Mouse (Mus musculus): ENCODE measurements around the gene Zfyve28. TPM values are rescaled to one million over a fixed set of nuclear protein-coding genes. Genes with fewer than 3 reads are reported as not detected.
A peak's percentile ranks its signal among the peaks of the same experiment; 100 is the strongest.

Gene Zfyve28
- total and polyA plus RNA-seq, 2 experiments from 2014 or later = 3.0 to 10.1 TPM

DNA sequence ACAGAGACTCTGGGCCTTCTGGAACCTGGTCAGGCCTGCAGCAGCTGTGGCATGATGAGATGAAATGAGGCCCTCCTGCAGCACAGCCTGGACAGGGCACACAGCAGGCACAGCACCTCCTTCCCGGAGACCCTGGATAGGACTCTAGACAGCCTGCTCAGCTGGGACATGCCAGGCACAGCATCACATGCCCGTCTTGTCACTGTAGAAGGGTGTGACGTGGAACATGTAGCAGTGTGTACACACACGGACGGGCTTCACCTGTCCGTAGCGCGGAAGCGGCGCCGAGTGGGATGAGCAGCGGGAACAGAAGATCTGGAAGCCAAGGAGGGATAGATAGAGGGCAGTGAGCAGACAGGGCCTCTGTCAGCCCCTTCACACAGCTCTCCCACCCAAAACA lies 92.5 kb downstream of the Zfyve28 start:
- no peak for ATAC-seq
- WGBS = 95% methylated on average over 12 of the region's 12 CpGs
- H3K9ac ChIP-seq (replicated peaks; ENCODE audit: low read length) = no peak overlapping the region
- no peaks in the 10 kb centered on the region for H3K4me1 ChIP-seq (ENCODE audit: insufficient read depth, low read length)
- no peaks in the 10 kb centered on the region for H3K36me3 ChIP-seq (ENCODE audit: insufficient read depth, low read length)
- H3K27ac ChIP-seq = no peak overlapping the region
- no peak for DNase-seq (ENCODE audit: low spot score)
- H3K4me3 ChIP-seq (ENCODE audit: low read length) = no peak overlapping the region
- no peaks in the 10 kb centered on the region for H3K9me3 ChIP-seq (ENCODE audit: low read length)
- no peaks in the 10 kb centered on the region for H3K27me3 ChIP-seq (ENCODE audit: insufficient read depth, low read length)
- no peak overlapping the region for H3K4me2 ChIP-seq (ENCODE audit: low read depth, low read length)
- TF ChIP-seq CTCF (IDR thresholded peaks at IDR 0.05; ENCODE audit: low read depth) = no peak

DNA sequence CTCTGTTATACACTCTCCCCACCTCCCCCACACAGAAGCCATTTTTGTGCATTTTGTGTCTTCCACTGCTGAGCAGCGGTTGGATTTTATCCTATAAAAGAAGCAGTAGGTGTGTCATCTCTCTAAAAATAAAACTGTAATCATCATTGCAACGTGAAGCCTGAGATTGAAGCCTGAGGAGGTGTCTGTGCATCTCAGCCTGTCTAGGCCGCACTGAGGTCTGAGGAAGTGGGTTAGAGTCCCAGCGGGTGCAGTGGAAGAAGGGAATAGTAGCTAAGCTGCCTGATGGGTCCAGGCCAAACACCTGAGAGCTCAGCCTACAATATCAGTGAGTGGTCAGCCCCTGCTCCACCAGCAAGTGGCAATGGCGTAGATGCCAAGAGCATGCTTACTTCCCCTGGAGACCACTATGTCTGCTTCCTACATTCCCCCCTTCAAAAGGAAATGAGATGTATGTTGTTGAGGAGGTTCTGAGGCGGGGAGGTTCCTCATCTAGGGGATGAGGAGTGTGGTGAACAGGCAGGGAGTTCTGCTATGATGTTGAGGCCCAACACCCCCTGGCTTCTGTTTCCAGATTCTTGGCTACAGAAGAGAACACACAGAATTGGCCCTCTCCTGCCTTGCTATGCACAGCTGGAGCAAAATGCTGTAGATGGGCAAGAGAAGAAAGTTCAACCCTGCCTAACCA lies 93.1 kb downstream of the Zfyve28 start:
- Histone ChIP-seq H3K27ac (no peak overlapping the region), H3K4me1 (ENCODE audit: insufficient read depth, low read length) (no peaks in the 10 kb centered on the region), H3K27me3 (ENCODE audit: insufficient read depth, low read length) (no peaks in the 10 kb centered on the region), H3K9ac (replicated peaks; ENCODE audit: low read length) (no peak overlapping the region), H3K4me3 (ENCODE audit: low read length) (no peak overlapping the region), H3K9me3 (ENCODE audit: low read length) (no peaks in the 10 kb centered on the region), H3K36me3 (ENCODE audit: insufficient read depth, low read length) (no peaks in the 10 kb centered on the region), H3K4me2 (ENCODE audit: low read depth, low read length) (no peak overlapping the region)
- DNase-seq (ENCODE audit: low spot score) = no peak
- 81% methylated on average over 6 of the region's 6 CpGs for WGBS
- ATAC-seq = no peak
- TF ChIP-seq CTCF (IDR thresholded peaks at IDR 0.05; ENCODE audit: low read depth) = no peak

DNA sequence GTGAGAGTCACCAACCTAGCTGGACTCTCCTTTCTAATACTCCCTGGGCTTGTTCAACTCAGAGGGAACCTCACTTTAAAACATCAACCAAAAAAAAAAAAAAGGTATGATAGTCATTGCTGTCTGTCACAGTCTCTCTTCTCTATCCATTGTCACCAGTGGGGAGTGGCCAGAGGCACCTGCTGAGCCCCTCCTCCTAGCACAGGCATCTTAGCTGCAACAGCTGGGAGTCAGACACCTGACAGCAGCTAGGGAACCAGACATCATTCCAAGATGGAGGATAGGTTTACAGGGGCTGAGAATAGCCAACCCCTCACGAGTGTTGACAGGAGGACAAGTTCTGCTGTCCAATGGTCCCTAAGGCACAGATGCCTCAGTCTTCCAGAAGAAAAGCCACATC lies 93.8 kb downstream of the Zfyve28 start:
- Histone ChIP-seq H3K9ac (replicated peaks; ENCODE audit: low read length) (no peak overlapping the region), H3K27ac (no peak overlapping the region), H3K4me3 (ENCODE audit: low read length) (no peak overlapping the region), H3K36me3 (ENCODE audit: insufficient read depth, low read length) (no peaks in the 10 kb centered on the region), H3K27me3 (ENCODE audit: insufficient read depth, low read length) (no peaks in the 10 kb centered on the region), H3K4me1 (ENCODE audit: insufficient read depth, low read length) (no peaks in the 10 kb centered on the region), H3K4me2 (ENCODE audit: low read depth, low read length) (no peak overlapping the region), H3K9me3 (ENCODE audit: low read length) (no peaks in the 10 kb centered on the region)
- 43% methylated on average over 1 of the region's 1 CpGs for WGBS
- no peak for ATAC-seq
- no peak for DNase-seq (ENCODE audit: low spot score)
- no peak for TF ChIP-seq CTCF (IDR thresholded peaks at IDR 0.05; ENCODE audit: low read depth)

DNA sequence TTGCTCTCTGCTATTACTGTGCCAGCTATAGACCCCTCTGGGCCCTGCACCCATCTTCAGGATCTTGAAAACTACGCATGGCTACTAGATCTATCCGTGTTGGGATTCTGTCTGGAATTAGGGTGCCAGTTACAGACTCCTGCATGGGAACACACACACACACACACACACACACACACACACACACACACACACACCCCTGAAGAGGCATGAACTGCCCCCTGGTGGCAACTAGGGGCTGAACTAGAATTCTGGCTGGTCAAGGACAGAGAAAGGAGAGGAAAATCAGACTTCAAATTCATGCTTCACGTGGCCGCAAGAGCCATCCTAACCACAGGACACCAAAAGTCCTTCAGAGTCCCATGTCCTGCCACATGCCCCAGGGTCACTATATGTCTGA lies 96.4 kb downstream of the Zfyve28 start:
- WGBS = 78% methylated on average over 4 of the region's 4 CpGs
- no peaks in the 10 kb centered on the region for H3K9me3 ChIP-seq (ENCODE audit: low read length)
- H3K4me3 ChIP-seq (ENCODE audit: low read length) = no peak overlapping the region
- peaks cover 4% of the 10 kb centered on the region; the same call in 1 of the 2 replicates for H3K4me1 ChIP-seq (ENCODE audit: insufficient read depth, low read length)
- H3K36me3 ChIP-seq (ENCODE audit: insufficient read depth, low read length) = no peaks in the 10 kb centered on the region
- no peak overlapping the region for H3K4me2 ChIP-seq (ENCODE audit: low read depth, low read length)
- peak; percentile 43 for DNase-seq (ENCODE audit: low spot score)
- ATAC-seq = no peak
- no peak overlapping the region for H3K9ac ChIP-seq (replicated peaks; ENCODE audit: low read length)
- peak; percentile 70 for TF ChIP-seq CTCF (IDR thresholded peaks at IDR 0.05; ENCODE audit: low read depth)
- H3K27ac ChIP-seq = no peak overlapping the region
- no peaks in the 10 kb centered on the region for H3K27me3 ChIP-seq (ENCODE audit: insufficient read depth, low read length)

DNA sequence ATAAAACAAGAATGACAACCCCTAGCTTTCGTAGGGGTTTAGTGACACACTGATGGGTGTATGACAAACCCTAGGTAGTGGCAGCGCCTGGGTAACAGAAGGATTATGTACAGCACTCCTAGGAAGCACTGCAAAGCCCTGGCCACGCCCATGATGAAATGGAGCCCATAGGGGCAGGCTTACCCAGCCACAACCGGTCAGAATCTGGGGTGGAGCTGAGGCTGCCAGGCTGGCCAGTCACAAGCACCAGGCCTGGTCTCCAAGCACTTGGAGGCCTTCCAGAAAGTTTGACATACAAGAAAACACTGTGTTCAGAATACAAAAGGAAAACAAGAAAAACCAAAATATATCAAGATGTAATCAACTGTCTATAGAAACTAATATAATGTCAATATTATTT lies 97.2 kb downstream of the Zfyve28 start:
- Histone ChIP-seq H3K9me3 (ENCODE audit: low read length) (no peaks in the 10 kb centered on the region), H3K4me3 (ENCODE audit: low read length) (no peak overlapping the region), H3K36me3 (ENCODE audit: insufficient read depth, low read length) (no peaks in the 10 kb centered on the region), H3K9ac (replicated peaks; ENCODE audit: low read length) (no peak overlapping the region), H3K27me3 (ENCODE audit: insufficient read depth, low read length) (no peaks in the 10 kb centered on the region), H3K4me1 (ENCODE audit: insufficient read depth, low read length) (peaks cover 11% of the 10 kb centered on the region), H3K27ac (no peak overlapping the region), H3K4me2 (ENCODE audit: low read depth, low read length) (no peak overlapping the region)
- DNase-seq (ENCODE audit: low spot score) (peak; percentile 49), ATAC-seq (no peak)
- 47% methylated on average over 4 of the region's 4 CpGs for WGBS
- TF ChIP-seq CTCF (IDR thresholded peaks at IDR 0.05; ENCODE audit: low read depth) = no peak

DNA sequence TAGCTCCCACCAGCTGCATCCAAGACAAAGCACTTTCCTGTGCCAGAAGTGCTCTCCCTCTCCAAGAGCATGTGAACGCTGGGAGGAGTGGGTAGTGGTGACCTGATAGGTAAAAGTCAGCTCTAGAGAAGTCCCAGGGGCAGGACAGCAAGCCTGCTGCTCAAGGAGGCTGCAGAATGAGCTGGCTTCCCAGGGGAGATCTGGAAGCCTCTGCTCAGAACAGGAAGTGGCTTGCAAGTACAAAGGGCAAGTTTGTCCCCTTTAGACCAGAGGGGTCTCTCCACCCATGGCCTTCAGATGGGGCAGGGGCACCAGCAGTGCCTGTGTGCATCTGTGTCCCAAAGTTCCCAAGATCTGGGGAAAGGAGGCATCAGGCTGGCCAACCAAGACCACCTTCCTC lies 98.7 kb downstream of the Zfyve28 start:
- no peak overlapping the region for H3K27ac ChIP-seq
- no peak overlapping the region for H3K4me2 ChIP-seq (ENCODE audit: low read depth, low read length)
- WGBS = 61% methylated on average over 1 of the region's 1 CpGs
- no peaks in the 10 kb centered on the region for H3K27me3 ChIP-seq (ENCODE audit: insufficient read depth, low read length)
- no peak overlapping the region for H3K4me3 ChIP-seq (ENCODE audit: low read length)
- no peaks in the 10 kb centered on the region for H3K36me3 ChIP-seq (ENCODE audit: insufficient read depth, low read length)
- ATAC-seq (no peak), DNase-seq (ENCODE audit: low spot score) (no peak)
- TF ChIP-seq CTCF (IDR thresholded peaks at IDR 0.05; ENCODE audit: low read depth) = no peak
- H3K9ac ChIP-seq (replicated peaks; ENCODE audit: low read length) = no peak overlapping the region
- no peaks in the 10 kb centered on the region for H3K9me3 ChIP-seq (ENCODE audit: low read length)
- peaks cover 24% of the 10 kb centered on the region for H3K4me1 ChIP-seq (ENCODE audit: insufficient read depth, low read length)

DNA sequence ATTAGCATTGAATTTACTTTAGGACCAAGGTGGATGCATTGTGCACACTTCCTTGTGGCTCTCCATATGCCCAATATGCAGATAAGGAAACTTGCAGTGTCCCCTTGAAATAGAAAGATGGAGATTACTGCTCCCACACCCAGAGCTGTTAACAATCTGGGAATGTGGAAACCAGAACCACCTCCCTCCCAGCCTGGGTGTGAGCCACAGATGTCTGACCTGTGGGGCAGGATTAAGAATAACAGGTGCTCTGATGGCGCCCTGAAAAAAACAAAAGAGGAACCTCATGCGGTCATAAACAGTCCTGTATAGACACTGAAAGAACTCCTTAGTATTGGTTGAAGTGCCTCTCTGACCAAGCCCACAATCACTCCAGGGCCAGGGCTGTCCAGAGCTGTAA lies 99.4 kb downstream of the Zfyve28 start:
- Histone ChIP-seq H3K9me3 (ENCODE audit: low read length) (no peaks in the 10 kb centered on the region), H3K27me3 (ENCODE audit: insufficient read depth, low read length) (no peaks in the 10 kb centered on the region), H3K9ac (replicated peaks; ENCODE audit: low read length) (peak overlapping the region; percentile 79; the same call in 1 of the 2 replicates), H3K36me3 (ENCODE audit: insufficient read depth, low read length) (no peaks in the 10 kb centered on the region; the same call in 1 of the 2 replicates), H3K4me3 (ENCODE audit: low read length) (no peak overlapping the region), H3K4me2 (ENCODE audit: low read depth, low read length) (peak overlapping the region; percentile 75), H3K27ac (peak overlapping the region; percentile 92; the same call in 1 of the 2 replicates), H3K4me1 (ENCODE audit: insufficient read depth, low read length) (peaks cover 26% of the 10 kb centered on the region)
- ATAC-seq (no peak), DNase-seq (ENCODE audit: low spot score) (no peak)
- no peak for TF ChIP-seq CTCF (IDR thresholded peaks at IDR 0.05; ENCODE audit: low read depth)
- 77% methylated on average over 2 of the region's 2 CpGs for WGBS

All from hindbrain, postnatal 0 days (tissue).